Mouse (Mus musculus) limb, embryonic 11.5 days (tissue): ENCODE data around the gene Atp5e. TPM values are rescaled to one million over a fixed set of nuclear protein-coding genes. Genes with fewer than 3 reads are reported as not detected.

Experiments used
- ATAC-seq: fragments of 200-750 bp; cut with Nextera tagmentation; 2 replicates; pipeline ENCODE4 v1.8.0; 2017; ENCODE audit warnings: low read depth; ENCODE audit not compliant: insufficient number of reproducible peaks, low FRiP score, low TSS enrichment
- DNase-seq: peaks from one replicate; pipeline ENCODE4 v3.0.0-alpha.2; 2015; ENCODE audit warnings: low spot score
- H3K27ac ChIP-seq: fragments of 300-500 bp; sonication (generic); replicated peaks from 2 replicates; pipeline ENCODE4 v1.5.1; 2014; ENCODE audit warnings: low read depth, mild to moderate bottlenecking, low read length
- H3K27me3 ChIP-seq: fragments of 300-500 bp; sonication (generic); 2 replicates; pipeline ENCODE4 v1.6.1; 2014; ENCODE audit warnings: mild to moderate bottlenecking, low read length, mixed read lengths; ENCODE audit not compliant: control insufficient read depth, insufficient read depth
- H3K36me3 ChIP-seq: fragments of 300-500 bp; sonication (generic); 2 replicates; pipeline ENCODE4 v1.6.1; 2014; ENCODE audit warnings: mild to moderate bottlenecking, low read length, moderate library complexity, mixed read lengths; ENCODE audit not compliant: control insufficient read depth, insufficient read depth
- H3K4me1 ChIP-seq: fragments of 300-500 bp; sonication (generic); 2 replicates; pipeline ENCODE4 v1.6.1; 2014; ENCODE audit warnings: low read length, mixed read lengths; ENCODE audit not compliant: control insufficient read depth, insufficient read depth
- H3K4me2 ChIP-seq: fragments of 300-500 bp; sonication (generic); 2 replicates; pipeline ENCODE4 v1.6.1; 2014; ENCODE audit warnings: low read depth, mild to moderate bottlenecking, moderate library complexity; ENCODE audit not compliant: severe bottlenecking
- H3K4me3 ChIP-seq: fragments of 300-500 bp; sonication (generic); 2 replicates; pipeline ENCODE4 v1.5.1; 2014; ENCODE audit warnings: low read depth, low read length
- H3K9ac ChIP-seq: fragments of 300-500 bp; sonication (generic); 2 replicates; pipeline ENCODE4 v1.6.1; 2014; ENCODE audit warnings: mild to moderate bottlenecking, low read length
- H3K9me3 ChIP-seq: fragments of 300-500 bp; sonication (generic); 2 replicates; pipeline ENCODE4 v1.6.1; 2016; ENCODE audit warnings: low read length; ENCODE audit not compliant: control insufficient read depth
- WGBS: fragments of 180-500 bp; shearing (Covaris S2); extraction: QIAGEN DNeasy Blood & Tissue Kit; methylation state at CpG from one replicate; pipeline ENCODE4 v1.1.7; 2014; 5-methylcytosine and 5-hydroxymethylcytosine counted together
- polyA plus RNA-seq: library from polyadenylated mRNA; unstranded; fragments of >200 nt; fragmentation: Nextera tagmentation; extraction: Ambion mirVana; gene quantifications from 2 replicates; pipeline ENCODE4 v1.2.1, GENCODE M21; 2014

The Atp5e gene
- polyA plus RNA-seq, 1 experiment from 2014 or later, result 731 TPM

DNA sequence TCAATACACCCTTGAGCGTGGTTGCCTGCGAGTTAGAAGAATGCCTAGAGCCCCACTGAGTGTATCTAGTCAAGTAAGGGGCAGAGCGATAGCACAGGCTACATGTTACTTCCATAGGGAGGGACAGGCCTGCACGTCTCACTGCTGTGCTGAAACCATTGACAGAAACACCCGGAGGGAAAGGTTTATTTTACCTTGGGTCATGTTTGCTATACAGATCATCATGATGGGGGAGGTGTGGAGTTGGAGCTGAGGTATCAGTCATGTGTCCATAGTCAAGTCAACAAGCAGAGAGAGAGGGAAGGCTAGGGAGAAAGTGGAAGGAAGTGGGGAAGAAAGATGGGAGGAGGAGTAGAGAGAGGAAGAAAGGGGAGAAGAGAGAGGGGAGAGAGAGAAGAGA lies 23.1 kb upstream of the Atp5e start:
- DNase-seq (no peak), ATAC-seq (no peak)
- Histone ChIP-seq H3K27ac (no peak overlapping the region), H3K9me3 (no peaks in the 10 kb centered on the region), H3K4me1 (no peaks in the 10 kb centered on the region), H3K9ac (no peak overlapping the region), H3K36me3 (no peaks in the 10 kb centered on the region), H3K4me3 (no peak overlapping the region), H3K27me3 (no peaks in the 10 kb centered on the region), H3K4me2 (no peak overlapping the region)
- WGBS, result 92% methylated on average over 5 of the region's 5 CpGs

DNA sequence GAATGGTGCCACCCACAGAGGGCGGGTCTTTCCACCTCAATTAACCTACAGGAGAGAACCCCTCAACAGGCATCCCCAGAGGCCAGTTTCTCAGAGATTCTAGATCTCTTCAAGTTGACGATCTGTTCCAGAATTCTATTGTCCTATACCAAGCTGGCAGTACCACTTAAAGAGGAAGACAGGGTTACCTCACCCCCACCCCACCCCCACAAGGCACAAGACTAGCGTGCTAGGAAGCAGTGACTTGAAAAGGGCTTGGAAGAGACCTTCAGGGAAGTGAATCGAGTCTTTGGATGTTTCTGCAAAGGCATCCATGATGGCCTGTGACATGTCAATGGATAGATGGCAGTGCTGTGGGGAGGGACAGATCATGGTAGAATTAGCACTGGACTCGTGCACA lies 14.8 kb upstream of the Atp5e start:
- 85% methylated on average over 5 of the region's 5 CpGs for WGBS
- Histone ChIP-seq H3K4me2 (no peak overlapping the region), H3K4me1 (no peaks in the 10 kb centered on the region), H3K27ac (no peak overlapping the region), H3K4me3 (no peak overlapping the region), H3K27me3 (no peaks in the 10 kb centered on the region), H3K9me3 (no peaks in the 10 kb centered on the region), H3K9ac (no peak overlapping the region), H3K36me3 (no peaks in the 10 kb centered on the region)
- ATAC-seq (no peak), DNase-seq (no peak)

DNA sequence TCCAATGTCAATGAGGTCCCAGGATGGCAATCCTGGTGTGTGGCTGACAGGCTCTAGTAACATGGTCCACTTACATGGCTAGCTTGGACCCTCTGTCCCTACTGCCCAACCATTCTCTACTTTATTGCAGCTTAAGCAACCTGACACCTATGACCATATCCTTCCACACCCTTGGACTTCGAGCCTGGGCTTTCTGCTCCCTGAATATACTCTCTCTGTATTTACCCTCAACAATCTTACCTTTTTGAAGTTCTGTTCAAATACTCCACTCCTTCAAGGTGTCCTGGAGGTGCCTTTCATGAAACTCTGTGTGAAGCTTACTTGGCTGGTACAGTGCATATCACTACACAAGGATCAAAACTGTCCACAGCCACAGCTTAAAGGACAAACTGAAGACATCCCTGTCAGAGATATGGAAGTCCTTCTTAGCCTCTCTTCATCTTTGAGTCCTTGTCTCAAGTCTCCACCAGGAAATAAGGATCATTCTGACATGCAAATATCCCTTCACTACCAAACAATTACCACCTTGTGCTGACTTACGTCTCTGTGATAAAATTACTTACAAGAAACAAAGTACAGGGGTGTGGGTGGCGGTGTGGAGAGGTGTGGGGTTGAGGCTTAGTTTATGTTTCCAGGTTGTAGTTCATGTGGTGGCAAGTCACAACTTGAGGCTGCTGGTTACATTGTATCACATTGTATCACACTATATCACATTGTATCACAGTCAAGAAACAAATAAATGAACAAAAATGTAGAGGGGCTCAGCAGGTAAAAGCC lies 13.8 kb upstream of the Atp5e start:
- 79% methylated on average over 3 of the region's 3 CpGs for WGBS
- no peak for ATAC-seq
- no peak overlapping the region for H3K9ac ChIP-seq

DNA sequence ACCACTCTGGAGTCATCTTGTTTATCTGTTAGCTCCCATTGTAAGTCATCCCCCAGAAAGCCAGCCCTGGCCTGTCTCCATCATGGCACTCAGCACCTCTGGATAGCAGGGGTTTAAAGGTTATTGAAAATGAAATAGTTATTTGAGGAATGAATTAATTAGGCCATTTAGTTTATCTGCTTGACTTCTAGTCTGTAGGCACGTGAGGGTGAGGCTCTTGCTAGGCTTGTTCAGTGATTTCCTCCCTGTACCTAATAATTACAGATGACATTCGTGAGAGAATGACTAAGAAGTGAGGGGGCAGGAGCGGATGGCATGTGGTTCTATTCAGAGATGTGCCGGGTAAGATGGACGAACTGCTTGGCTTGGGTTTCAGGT lies 9.6 kb upstream of the Atp5e start:
- Histone ChIP-seq H3K4me3 (peak overlapping the region; percentile 60), H3K27ac (peak overlapping the region; percentile 73; the same call in 1 of the 2 replicates), H3K36me3 (peaks cover 4% of the 10 kb centered on the region), H3K4me1 (0 out of 2 replicates have a peak, but pooled peaks cover 3% of the 10 kb centered on the region), H3K27me3 (no peaks in the 10 kb centered on the region), H3K4me2 (peak overlapping the region; percentile 75), H3K9me3 (no peaks in the 10 kb centered on the region), H3K9ac (peak overlapping the region; percentile 60; the same call in 1 of the 2 replicates)
- 65% methylated on average over 5 of the region's 5 CpGs for WGBS
- DNase-seq, result no peak
- ATAC-seq, result no peak

More for the DNA sequence above, 13.8 kb upstream of the Atp5e start:
- H3K4me2 ChIP-seq, result no peak overlapping the region
- no peaks in the 10 kb centered on the region for H3K9me3 ChIP-seq
- H3K36me3 ChIP-seq, result no peaks in the 10 kb centered on the region
- H3K27ac ChIP-seq, result no peak overlapping the region
- H3K27me3 ChIP-seq, result no peaks in the 10 kb centered on the region
- DNase-seq, result no peak
- no peak overlapping the region for H3K4me3 ChIP-seq
- 0 out of 2 replicates have a peak, but pooled peaks cover 3% of the 10 kb centered on the region for H3K4me1 ChIP-seq

DNA sequence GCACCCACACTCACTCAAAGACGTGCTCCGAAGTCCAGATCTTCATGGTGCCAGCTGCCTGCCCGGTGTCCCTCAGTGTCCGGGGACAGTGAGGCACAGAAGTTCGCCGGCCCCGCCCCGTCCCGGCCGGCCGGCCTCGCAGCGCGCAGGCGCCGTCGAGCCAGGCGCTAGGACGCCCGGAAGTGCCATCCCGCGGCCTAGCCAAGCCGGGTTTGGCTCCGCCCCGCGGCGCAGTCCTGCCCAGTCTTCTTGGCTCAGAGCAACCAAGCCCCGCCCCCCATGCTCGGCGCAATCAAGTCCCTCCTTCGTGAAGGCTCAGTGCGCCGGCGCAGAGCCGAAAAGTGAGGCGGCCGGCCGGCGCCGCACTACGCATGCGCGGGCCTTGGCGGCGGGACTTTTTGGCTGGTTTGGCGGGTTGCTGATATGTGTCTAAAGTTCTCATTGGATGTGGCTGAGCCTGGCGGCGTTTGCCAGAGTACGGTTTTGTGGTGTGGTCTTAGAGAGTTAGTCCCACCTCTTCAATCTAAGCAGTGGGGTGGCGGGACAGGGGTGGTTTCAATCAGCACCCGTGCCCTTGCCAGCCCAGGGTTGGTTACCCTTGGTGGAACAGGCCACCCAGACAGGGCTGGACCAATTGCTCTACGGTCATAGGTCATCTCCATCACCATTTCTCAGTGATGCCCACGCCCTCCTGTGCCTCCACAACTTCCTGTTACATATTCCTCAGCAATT lies 9.1 kb upstream of the Atp5e start, which contains the start of gene Prelid3b:
Prelid3b (minus strand) TSS at position 264 of the 732 bp plus-strand sequence.
- 0 out of 2 replicates have a peak, but pooled peaks cover 3% of the 10 kb centered on the region for H3K4me1 ChIP-seq
- H3K27ac ChIP-seq, result peak within 1 kb of the TSS; percentile 73; the same call in 1 of the 2 replicates
- ATAC-seq (peak; percentile 97), DNase-seq (peak; percentile 99)
- H3K9me3 ChIP-seq, result no peaks in the 10 kb centered on the region
- under 1% methylated on average over 53 of the region's 53 CpGs for WGBS
- H3K4me2 ChIP-seq, result peak within 1 kb of the TSS; percentile 75
- H3K36me3 ChIP-seq, result peaks cover 4% of the 10 kb centered on the region
- peak within 1 kb of the TSS; percentile 60 for H3K4me3 ChIP-seq
- no peaks in the 10 kb centered on the region for H3K27me3 ChIP-seq
- H3K9ac ChIP-seq, result peak within 1 kb of the TSS; percentile 81

DNA sequence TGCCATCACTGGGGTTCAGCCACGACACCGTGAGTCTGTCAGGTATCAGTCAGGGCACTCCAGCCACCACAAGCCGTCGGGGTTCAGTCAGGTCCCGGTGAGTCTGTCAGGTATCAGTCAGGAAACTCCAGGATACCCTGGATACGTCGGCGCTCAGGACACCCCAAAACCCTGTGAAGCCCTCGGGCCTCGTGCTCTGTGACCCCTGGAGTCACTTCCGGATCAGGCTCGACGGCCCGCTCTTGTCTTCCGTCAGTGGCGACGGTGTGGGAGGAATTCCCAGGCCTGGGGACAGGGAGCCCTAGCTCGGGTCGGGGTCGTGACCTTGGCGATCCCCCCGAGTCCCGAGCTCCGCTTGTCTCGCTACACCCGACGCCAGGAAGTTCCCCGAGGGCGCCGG lies 8.5 kb upstream of the Atp5e start:
- H3K4me2 ChIP-seq, result peak overlapping the region; percentile 75
- H3K4me1 ChIP-seq, result 0 out of 2 replicates have a peak, but pooled peaks cover 3% of the 10 kb centered on the region
- H3K9me3 ChIP-seq, result no peaks in the 10 kb centered on the region
- peak overlapping the region; percentile 81 for H3K9ac ChIP-seq
- no peaks in the 10 kb centered on the region for H3K27me3 ChIP-seq
- DNase-seq (no peak), ATAC-seq (peak; percentile 46; the same call in 1 of the 2 replicates)
- H3K36me3 ChIP-seq, result peaks cover 4% of the 10 kb centered on the region
- peak overlapping the region; percentile 60 for H3K4me3 ChIP-seq
- H3K27ac ChIP-seq, result no peak overlapping the region
- WGBS, result 11% methylated on average over 30 of the region's 30 CpGs

DNA sequence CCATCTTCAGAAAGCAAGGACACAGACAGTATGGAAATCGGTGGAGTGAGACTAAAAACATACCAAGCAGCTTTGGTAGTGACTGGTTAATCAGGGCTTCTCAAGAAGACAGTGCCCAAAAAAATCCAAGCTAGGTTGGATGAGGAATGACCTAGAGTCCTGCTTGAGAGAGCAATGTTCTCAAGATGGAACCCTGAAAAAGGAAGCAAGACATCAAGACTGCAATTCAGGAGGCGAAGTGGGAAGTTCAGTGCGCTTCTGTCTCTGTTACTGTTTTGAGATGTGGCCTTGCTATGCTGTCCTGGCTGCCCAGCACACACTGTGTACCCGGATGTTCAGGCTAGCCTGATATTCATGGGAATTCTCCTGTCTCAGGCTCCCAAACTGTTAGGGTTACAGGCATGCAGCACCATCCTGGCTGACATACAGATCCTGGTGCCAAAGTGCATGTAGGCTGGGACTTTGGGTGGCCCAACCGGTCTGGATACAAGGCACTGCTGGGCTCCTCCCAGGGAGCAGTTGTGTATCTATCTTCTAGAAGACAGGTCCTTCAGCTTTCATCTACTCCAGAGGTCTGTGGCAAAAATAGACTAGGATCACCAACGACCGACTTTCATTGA lies 7.0 kb upstream of the Atp5e start:
- Histone ChIP-seq H3K27ac (no peak overlapping the region), H3K4me3 (no peak overlapping the region), H3K27me3 (no peaks in the 10 kb centered on the region), H3K36me3 (peaks cover 4% of the 10 kb centered on the region), H3K9ac (no peak overlapping the region), H3K4me1 (0 out of 2 replicates have a peak, but pooled peaks cover 3% of the 10 kb centered on the region), H3K9me3 (no peaks in the 10 kb centered on the region), H3K4me2 (no peak overlapping the region)
- ATAC-seq, result no peak
- no peak for DNase-seq
- 96% methylated on average over 7 of the region's 7 CpGs for WGBS

DNA sequence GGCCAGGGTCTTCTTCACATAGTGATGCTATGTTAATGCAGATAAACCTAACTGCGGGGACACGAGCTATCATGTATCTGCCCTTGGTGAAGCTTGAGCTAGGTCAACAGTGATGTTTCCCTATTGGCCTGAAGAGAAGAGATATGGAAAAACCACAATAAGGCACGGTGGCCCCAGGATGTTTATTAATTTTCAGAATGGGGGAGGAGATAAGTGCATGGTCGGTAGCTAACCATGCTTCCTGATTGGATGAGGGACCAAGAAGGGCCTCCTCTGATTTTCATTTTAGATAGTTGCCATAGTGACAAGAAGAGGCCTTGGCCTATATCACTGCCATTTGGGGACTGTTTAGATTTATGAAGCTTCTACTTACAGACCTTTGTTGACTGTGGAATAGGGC lies 6.4 kb upstream of the Atp5e start:
- Histone ChIP-seq H3K9me3 (no peaks in the 10 kb centered on the region), H3K27me3 (no peaks in the 10 kb centered on the region), H3K9ac (no peak overlapping the region), H3K36me3 (peaks cover 4% of the 10 kb centered on the region), H3K4me1 (0 out of 2 replicates have a peak, but pooled peaks cover 3% of the 10 kb centered on the region), H3K4me3 (no peak overlapping the region), H3K27ac (no peak overlapping the region), H3K4me2 (no peak overlapping the region)
- 93% methylated on average over 4 of the region's 4 CpGs for WGBS
- ATAC-seq (no peak), DNase-seq (no peak)
